Mouse (Mus musculus): ENCODE data around the gene Lrp1. TPM values are rescaled to one million over a fixed set of nuclear protein-coding genes. Genes with fewer than 3 reads are reported as not detected.

Gene Lrp1
- polyA plus RNA-seq, 1 experiment, result 118 TPM

DNA sequence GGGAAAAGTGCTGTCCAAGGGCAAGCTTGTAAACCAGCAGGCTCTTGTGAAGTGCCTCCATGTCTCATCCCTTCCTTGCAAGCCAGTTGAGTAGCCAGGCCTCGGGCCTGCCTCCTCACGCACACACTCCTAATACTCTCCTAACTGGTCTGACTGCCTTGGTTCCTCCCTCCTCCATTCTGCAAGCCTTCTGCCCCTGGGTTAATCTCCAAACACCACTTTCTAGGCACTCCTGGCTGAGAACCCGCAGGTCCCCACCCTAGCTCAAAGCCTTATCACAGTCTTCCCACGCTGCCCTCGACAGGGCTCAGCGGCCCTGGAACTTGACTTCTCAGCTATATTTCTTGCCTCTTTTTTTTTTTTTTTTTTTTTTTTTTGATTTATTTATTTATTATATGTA, 50.6 kb downstream of the Lrp1 start:
- WGBS, result 32% methylated on average over 6 of the region's 6 CpGs
- DNase-seq (ENCODE audit: low read depth, low spot score), result no peak

DNA sequence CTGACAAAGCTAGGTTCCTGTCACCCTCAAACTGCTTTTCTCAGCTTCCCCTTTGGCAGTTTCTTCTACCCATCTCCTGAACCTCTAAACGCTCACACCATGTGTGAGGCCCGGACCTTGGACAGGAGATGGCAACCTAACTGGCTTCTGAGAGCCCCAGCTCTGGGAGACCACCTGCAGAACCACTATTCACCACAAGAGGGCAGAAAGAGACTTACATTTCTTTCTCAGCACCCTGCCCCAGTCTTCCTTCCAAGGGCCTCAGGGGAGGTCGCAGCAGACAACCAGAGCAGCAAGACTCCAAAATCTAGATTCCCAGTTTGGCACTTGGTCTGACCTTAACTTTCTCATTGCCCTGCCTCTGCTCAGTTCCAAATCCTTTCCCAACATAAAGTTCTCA, 51.5 kb downstream of the Lrp1 start:
- WGBS, result 24% methylated on average over 3 of the region's 3 CpGs

DNA sequence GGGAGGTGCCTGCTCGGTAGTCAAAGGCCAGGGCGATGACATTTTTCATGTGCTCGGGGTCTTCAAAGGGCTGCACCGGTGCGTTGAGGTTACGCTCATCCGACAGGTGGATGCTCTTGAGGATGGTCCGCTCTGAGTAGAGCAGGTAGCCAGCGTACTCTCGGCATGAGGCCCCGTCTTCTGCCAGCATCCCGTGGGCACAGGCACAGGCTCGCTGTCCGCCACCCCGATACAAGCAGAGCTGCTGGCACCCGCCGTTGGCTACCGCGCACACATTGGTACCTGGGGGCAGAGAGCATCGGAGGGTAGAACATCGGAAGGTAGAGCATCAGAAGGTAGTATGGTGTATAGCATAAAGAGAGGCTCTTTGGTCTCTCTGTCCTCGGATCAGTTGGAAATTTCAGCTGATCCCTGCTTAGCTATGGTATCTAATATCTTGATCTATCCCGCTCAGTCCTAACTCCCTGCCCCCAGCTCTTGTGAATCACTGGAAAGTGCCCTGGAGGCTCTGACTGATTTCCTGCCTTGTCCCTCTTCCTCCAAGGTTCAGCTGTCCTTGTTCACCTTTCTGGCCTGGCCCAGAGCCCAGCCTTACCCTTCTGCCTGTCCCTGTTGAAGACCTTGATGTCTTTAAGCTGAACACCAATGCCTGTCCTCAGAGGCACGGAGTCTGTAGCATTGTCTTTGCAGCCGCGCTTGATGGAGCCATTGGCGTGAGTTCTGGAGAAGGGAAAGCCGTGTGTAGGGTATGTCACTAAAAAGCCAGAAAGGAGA, 54.2 kb downstream of the Lrp1 start:
- 93% methylated on average over 28 of the region's 28 CpGs for WGBS
- DNase-seq (ENCODE audit: low read depth, low spot score), result no peak

More for the DNA sequence above, 51.5 kb downstream of the Lrp1 start:
- no peak for DNase-seq (ENCODE audit: low read depth, low spot score)

DNA sequence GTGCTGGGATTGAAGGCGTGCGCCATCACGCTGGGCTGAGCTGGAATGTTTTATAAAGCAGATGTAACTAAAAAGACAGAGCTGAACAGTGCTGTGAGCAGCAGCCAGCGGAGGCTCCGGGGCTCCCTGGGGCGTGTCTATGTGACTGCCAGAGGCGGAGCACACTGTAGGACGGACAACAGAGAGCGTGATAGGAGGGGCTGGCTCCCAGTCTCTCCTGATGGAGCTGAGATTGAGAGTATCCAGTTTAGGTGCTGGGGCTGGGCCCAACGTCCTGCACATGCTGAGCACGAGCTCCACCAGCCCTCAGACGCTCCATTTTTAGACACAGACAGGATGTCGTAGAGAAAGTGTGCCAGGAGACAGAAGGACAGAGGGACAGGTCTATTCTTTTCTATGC, 56.6 kb downstream of the Lrp1 start:
- 43% methylated on average over 13 of the region's 13 CpGs for WGBS
- DNase-seq (ENCODE audit: low read depth, low spot score), result no peak

DNA sequence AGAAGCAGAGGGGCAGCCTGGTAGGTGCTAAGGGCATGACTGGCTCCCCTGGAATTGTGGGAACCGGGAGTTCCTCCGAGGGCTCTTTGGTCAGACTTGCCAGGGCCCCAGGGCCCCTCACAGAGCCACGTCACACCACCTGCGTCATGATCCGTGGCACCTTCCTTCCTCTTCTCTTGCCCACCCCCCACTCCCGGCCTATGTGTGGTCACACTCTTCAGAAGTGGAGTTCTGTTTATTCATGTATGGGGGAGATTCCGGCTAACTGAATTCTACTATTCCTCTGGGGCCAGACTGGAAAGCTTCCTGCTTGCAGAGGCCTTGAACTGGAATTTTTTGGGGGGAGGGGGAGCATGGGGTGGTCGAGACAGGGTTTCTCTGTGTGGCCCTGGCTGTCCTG, 57.1 kb downstream of the Lrp1 start:
- DNase-seq (ENCODE audit: low read depth, low spot score), result no peak
- 67% methylated on average over 8 of the region's 8 CpGs for WGBS

DNA sequence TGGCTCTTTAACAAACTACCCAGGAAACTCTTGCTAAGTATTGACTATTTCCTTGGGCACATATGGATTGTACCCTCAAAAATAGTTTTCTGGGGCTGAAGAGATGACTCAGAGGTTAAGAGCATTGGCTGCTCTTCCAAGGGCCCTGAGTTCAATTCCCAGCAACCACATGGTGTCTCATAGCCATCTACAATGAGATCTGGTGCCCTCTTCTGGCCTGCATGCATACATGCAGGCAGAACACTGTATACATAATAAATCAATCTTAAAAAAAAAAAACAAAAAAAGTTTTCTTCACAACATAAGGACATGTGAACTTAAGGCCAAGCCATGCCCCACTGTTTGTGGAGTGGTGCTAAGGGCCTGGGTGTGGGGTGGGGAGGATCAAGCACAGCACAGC, 59.8 kb downstream of the Lrp1 start:
- DNase-seq (ENCODE audit: low read depth, low spot score), result no peak

DNA sequence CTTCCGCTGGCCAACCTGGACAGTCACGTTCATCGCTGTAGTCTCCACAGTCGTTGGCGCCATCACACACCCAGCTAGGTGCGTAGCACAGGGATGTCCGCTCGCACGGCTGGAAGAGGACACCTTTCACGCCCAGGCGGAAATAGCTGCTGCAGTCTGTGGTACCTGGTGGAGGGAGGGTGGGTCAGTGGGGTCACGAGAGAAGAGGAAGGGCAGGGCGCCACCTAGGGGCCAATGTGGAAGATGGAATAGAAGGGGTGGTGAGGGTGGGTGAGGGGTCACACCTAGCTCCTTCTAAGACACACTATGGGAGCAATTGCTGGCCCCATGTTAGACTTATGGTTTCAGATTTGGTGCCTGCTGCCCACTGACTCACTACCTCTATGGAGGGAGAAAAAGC, 63.6 kb downstream of the Lrp1 start:
- no peak for DNase-seq (ENCODE audit: low read depth, low spot score)
- WGBS, result 91% methylated on average over 13 of the region's 13 CpGs

DNA sequence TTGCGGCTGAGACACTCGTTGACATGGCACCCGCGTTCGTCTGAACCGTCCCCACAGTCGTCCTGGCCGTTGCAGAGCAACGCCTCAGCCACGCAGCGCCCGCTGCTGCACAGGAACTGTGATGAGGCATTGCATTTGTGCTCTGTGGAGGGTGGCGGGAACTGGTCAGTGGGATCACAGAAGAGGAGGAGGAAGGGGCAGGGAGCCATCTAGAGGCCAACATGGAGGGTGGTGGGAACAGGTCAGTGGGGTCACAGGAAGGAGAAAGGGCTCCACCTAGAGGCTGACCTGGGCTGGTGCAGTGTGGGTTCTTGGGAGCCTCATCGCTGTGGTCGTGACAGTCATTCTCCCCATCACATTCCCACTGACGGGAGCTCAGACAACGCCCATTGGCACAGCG, 65.2 kb downstream of the Lrp1 start:
- WGBS, result 85% methylated on average over 18 of the region's 18 CpGs
- no peak for DNase-seq (ENCODE audit: low read depth, low spot score)

DNA sequence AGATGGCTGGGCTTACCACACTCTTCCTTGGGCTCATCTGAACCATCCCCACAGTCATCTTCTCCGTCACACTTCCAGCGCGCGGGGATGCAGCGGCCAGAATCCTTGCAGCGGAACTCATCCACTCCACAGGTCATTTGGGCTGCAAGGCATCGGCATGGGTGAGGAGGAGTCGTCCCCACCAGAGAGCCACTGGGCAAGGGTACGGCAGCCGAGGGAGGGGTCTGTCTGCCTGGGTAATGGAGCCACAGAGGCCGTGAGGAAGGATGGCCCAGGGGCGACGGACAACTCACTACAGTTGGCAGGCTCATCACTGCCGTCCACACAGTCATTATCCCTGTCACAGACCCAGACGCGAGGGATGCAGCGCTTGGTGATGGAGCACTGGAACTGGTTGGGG, 71.1 kb downstream of the Lrp1 start:
- DNase-seq (ENCODE audit: low read depth, low spot score), result no peak
- WGBS, result 92% methylated on average over 17 of the region's 17 CpGs

DNA sequence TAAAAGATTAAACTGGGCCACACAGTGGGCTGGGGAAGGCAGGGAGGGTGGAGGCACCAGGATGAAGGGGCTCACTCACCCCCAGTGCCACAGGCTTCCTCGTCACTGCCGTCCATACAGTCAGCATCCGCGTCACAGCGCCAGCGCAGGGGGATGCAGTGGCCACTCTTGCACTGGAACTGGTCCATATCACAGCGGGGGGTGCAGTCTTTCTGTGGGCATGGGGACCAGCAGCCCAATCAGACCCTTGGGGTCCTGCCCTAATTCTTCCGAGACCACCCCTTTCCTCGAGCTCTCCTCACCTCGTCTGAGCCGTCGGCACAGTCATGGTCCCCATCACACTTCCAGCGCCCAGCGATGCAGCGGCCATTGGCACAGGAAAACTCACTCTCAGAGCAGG, 72.7 kb downstream of the Lrp1 start:
- DNase-seq (ENCODE audit: low read depth, low spot score), result no peak
- WGBS, result 96% methylated on average over 15 of the region's 15 CpGs

DNA sequence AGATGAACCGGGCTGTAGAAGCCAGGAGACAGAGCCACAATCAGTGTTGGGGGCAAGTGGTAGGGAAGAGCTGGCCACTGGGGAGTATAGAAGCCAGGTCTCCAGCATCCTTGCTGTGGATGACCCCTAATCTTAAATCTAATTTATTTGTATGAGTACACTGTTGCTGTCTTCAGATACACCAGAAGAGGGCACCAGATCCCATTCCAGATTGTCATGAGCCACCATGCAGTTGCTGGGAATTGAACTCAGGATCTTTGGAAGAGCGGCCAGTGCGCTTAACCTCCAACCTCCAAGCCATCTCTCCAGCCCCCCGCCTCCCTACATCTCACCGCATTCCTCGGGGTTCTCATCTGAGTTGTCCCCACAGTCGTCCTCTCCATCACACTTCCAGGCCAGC, 74.4 kb downstream of the Lrp1 start:
- 91% methylated on average over 7 of the region's 7 CpGs for WGBS
- DNase-seq (ENCODE audit: low read depth, low spot score), result no peak

DNA sequence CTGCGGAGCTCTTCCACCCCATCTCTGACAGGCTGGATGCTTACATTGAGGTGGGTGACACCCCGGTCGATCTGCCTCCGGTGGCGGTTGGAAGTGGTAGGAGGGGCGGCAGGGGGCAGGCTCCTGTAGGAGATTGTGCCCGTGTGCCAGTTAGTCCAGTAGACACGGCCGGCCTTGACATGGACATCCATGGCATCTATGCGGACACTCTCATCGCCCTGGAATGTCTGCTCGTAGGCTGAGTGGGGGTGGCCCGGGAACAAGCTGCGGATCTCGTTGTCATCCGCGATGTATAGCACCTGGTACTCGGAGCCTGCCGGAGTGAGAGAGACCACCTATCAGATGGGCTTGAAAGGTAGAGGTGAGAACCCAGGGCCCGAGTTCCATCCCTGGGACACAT, 76.6 kb downstream of the Lrp1 start:
- no peak for DNase-seq (ENCODE audit: low read depth, low spot score)
- WGBS, result 89% methylated on average over 20 of the region's 20 CpGs

DNA sequence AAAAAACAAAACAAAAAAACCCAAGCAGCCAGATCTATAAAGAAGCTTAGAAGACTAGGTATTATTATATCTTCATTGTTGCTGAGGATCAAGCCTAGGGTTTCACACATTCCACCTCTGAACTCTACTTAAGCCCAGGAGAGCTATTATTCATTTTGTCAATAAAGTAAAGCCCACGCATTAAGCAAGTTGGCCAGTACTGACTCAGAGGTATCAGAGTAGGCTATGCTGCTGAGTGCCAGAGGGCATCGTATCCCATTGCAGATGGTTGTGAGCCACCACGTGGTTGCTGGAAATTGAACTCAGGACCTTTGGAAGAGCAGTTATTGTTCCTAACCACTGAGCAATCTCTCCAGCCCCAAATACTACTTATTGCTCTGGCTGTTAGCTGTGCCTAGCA, 77.0 kb downstream of the Lrp1 start:
- DNase-seq (ENCODE audit: low read depth, low spot score), result no peak
- WGBS, result 83% methylated on average over 3 of the region's 3 CpGs

DNA sequence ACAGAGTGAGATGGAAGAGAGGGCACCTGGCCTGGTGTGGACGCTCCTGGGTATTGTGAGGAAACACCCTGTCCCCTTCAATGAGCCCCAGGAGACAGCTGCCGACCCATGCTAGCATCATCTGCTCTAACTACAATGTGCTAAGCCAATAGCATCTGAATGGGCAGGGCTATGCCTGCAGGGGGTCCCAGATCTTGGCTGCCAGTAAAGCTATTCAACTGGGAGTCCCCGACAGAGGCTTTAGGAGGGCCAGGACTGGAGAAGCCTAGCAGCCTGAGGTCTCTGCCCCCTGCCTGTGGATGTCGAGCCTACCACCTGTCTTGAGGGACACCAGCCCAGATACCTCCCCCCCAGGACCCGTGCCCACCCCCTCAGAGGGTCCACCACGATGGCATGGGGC, 78.2 kb downstream of the Lrp1 start:
- 69% methylated on average over 6 of the region's 6 CpGs for WGBS
- no peak for DNase-seq (ENCODE audit: low read depth, low spot score)

DNA sequence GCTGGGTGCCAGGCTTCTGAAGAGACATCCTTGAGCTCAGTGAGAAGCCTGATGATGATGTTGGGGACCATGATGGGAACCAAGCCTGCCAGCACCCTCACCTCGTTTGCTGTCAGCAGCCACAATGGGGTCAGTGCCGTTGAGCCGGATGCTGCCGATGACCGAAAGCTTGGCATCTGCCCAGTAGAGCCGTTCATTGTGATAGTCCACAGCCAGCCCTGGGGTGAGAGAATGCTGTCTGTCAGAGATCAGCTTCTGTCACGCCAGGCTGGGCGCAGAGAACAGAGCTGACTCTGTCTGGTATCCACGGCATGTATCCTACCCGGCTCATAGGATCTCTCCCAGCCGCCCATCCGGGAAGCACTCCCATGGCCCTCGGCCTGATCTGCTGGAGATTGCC, 78.9 kb downstream of the Lrp1 start:
- DNase-seq (ENCODE audit: low read depth, low spot score), result no peak
- 87% methylated on average over 13 of the region's 13 CpGs for WGBS

DNA sequence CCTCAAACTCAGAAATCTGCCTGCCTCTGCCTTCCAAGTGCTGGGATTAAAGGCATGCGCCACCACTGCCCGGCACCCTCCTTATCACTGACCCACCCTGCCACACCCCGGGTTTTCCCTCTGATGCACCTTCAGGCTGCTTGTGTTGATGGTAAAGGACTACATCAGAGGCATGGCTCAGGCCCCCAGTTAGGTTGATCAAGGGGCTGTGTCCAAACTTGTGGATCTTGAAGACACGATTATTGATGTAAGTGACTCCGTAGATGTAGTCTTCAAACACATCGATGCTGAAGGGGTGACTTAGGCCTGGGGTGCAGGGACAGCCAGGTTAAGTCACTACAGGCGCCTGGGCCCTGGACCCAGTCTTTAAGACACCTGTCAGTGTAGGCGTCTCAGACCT, 79.4 kb downstream of the Lrp1 start:
- WGBS, result 88% methylated on average over 8 of the region's 8 CpGs

DNA sequence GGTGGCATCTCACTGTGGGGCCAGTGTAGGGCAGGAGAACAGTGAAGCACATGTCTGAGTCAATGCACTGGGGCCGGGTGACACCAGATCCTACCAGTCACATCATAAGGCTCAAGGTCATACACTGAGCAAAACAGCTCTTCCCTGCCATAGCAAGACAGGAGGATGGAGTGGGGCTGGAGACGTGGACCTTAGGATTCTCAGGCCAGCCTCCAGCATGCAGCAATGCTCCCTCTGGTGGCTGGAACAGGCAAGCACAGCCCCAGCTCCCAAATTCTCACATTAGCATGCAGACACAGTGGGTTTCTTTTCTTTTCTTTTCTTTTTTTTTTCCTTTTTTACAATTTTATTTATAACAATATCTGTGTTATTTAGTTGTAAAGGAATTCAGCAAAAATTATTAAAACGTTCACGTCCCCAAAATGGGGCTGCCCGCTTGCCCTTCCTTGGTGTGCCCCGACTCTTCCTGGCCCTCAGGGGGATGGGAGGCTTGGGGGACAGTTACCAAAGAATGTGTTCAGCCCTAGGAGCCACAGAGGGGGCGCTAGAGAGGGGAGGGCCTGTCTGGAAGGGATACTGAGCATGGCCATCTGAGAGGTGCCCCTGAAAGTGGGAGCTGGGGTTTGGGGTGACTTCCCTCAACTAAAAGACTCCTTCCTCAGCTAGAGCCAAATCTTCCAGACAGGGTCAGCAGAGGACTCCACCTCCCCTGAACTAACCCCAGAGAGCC, 82.9 kb downstream of the Lrp1 start:
- DNase-seq (ENCODE audit: low read depth, low spot score), result no peak
- WGBS, result 34% methylated on average over 7 of the region's 7 CpGs

More for the DNA sequence above, 79.4 kb downstream of the Lrp1 start:
- DNase-seq (ENCODE audit: low read depth, low spot score), result no peak

DNA sequence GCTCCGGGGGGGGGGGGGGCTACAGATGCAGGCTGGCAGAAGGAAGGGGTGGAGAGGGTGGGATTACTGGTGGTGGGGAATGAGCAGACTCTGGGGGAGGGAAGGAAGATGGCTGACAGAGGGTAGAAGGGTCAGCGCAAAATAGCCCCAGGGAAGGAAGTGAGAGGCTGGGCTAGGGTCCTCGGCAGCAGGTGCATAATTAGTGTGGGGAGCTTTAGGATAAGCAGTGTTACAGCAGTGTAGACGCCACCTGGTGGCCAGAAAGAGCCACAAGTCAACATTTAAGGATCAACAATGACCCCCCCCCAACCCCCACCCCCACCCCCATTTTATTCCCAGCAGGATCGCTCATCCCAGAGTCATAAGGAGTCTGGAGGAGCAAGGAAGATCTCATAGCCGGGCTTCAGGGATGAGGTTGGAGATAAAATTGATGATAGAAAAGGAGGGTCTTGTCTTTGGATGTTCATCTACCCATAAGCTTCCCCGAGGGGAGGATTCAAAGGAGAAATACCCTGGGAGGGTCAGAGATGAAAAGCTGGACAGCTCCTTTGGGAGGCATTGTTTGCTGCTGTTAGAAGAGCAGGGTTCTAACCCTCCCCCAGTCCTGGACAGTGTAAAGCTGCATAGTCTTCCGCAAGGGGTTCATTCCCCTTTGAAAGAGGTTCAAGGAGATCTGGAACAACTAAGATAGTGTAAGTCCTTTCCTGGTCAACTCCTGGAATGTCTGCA, 84.2 kb downstream of the Lrp1 start:
- DNase-seq (ENCODE audit: low read depth, low spot score), result no peak
- 16% methylated on average over 8 of the region's 8 CpGs for WGBS

DNA sequence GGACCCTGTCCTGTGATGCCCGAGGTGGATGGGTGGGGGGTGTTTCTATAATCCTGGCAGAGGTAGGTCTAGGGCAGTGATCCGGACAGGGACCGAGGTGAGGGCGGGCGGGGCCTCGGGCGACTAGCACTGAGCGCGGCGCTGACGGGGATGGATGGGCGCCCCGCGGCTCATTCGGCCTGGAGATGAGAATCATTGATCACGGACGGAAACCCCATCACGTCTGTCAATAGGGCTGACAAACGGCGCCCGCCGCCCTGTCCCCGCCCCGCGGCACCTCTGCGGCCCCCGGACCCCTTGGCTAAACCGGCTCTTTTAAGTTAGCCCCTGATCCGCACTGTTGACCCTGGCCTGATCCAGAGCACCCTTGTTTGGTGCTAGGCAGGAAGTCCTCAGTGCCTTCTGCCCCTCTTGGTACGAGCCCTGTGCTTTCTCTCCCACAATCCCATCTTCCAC, 86.0 kb downstream of the Lrp1 start:
- 3% methylated on average over 30 of the region's 30 CpGs for WGBS

DNA sequence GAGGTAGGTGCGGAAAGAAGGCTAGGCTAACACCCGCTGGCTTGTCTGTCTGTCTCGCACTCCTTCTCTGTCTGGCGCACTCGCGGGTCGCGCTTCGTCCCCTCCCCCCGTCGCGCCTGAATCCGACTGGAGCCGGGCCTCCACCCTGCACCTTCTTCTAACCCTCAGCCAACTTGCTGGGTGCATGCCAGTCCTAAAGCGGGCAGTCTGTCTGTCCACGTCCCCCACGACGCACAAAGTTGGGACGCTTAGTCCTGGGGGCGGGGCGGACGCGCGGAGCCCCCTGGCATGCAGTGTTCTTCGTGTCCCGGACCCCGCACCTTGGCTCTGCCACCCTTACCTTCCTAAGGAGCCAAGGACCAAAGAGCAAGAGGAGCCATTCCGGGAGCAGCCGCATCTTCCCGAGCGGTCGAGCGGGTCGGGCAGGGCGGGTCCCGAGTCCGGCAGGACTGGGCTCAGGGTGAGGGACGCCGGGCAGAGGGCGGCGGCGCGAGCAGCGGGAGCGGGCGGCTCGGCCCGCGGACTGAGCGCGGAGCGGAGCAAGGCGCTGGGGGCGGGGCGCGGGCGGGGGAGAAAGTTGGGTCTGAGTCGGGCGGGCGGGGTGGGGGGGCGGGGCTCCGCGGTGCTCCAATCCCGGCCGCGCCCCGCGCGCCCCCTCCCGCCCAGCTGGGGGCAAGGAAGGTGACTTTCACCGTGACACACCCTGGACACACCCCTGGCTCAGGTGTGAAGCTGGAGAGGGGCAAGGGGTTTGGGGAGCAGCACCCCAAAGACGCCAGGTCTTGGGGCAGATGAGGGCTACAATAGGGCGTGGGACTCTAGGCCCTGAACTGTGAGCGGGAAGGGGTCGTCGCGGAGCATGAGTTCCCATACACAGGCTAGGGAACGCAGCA, 86.7 kb downstream of the Lrp1 start, which contains the start of gene Nxph4:
Nxph4 (minus strand) TSS at position 524 of the 893 bp plus-strand sequence.
- WGBS, result under 1% methylated on average over 70 of the region's 78 CpGs
- no peak for DNase-seq (ENCODE audit: low read depth, low spot score)

More for the DNA sequence above, 86.0 kb downstream of the Lrp1 start:
- no peak for DNase-seq (ENCODE audit: low read depth, low spot score)

Measured in large intestine, adult 2 months (tissue).